Mouse (Mus musculus): ENCODE data around the gene Rexo1. TPM values are rescaled to one million over a fixed set of nuclear protein-coding genes. Genes with fewer than 3 reads are reported as not detected.

Rexo1 gene
- total RNA-seq, 2 experiments from 2014 or later, result 11.2 to 11.6 TPM

DNA sequence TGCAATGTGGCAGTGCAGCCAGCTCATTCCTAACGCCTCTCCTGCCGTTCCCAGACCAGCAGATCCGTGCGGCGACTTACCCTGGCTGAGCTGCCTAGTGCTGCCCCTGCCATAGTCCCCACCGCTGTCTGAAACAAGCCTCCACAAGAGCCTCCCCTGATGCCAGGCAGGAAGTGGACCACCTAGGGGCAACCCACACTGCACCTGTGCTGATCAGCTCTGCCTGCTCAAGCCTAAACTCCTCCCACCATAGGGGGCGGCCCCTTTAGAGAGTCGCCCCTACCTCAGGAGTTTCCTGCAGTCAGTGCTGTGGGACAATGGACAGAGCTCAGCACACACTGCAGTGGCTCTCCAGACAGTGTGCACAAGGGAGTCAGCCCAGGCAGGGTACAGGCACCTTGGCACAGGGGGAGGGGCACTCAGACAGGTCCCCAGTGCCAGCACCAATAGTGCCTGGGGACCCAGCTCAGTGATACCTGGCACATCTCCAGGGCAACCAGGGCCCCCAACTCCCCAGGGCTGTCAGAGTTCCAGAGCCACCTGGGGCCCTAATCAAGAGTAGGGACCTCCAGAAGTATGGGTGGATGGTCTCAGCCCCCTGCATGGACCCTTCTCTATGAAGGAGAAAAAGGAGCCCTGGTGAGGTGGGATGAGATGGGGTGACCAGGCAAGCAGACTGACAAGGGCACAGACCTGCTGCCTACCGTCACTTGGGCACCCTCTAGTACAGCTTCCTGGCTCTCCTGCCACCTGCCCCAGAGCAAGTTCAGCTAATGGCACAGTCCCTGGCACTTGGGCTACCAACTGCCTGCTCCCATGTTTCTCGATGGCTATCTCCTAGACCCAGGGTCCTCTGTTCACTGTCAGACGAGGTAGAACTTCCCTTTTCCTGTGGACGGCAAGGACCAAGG, 23.5 kb upstream of the Rexo1 start:
- no peak for DNase-seq

DNA sequence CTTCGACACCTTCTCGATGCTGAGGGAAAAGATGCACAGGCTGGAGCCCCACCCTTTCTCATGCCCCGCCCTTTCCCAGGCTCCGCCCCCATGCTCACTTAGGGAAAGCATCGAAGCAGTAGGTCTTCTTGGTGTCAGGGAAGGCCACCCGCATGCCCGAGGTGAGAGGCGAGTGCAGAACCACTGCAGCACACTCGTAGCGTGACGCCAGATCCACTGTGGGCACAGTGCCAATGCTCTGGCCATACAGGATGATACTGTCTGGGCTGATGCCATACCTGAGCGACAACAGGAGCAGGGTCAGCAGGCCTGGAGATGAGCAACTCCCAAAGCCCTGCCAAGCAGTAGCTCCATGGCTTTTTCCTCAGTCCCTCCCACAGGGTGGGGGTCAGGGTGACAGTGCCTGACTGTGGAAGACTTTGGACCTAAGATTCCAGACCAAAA, 22.7 kb upstream of the Rexo1 start:
- peak in 1 of 2 experiments; percentile 48 for DNase-seq

DNA sequence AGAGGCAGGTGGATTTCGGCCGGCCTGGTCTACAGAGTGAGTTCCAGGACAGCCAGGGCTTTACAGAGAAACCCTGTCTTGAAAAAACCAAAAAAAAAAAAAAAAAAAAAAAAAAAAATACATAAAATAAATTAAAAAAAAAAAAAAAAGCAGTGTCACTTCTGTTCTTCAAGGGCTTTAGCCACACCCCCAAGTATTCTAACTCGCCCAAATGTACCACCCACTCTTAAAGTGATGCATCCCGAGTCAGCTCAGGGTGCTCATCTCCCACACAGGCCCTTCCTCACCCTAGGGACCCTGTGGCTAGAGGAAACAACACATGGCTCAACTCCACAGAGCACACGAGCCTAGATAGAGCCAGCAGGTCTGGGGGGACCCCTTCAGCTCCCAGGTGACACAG, 21.7 kb upstream of the Rexo1 start:
- no peak for DNase-seq

DNA sequence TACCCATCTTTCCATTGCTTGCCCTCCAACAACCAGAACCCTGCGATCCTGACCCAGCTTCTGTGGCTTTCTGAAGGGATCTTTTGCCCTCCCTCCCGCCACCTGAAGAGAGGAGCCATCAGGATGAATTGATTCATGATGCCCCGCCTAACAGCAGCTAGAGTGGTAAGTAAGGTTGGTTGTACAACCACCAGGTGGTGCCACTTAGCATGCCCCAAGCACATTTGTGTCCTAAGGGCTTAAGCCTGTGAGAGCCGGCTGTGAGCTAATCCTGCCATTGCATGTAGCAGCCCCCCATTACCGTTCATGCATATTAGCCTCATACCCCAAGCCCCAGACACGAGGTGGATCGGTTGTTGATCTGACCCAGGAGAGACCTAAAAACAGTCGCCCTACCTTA, 17.6 kb upstream of the Rexo1 start:
- peak; percentile 65 to 68 for DNase-seq

DNA sequence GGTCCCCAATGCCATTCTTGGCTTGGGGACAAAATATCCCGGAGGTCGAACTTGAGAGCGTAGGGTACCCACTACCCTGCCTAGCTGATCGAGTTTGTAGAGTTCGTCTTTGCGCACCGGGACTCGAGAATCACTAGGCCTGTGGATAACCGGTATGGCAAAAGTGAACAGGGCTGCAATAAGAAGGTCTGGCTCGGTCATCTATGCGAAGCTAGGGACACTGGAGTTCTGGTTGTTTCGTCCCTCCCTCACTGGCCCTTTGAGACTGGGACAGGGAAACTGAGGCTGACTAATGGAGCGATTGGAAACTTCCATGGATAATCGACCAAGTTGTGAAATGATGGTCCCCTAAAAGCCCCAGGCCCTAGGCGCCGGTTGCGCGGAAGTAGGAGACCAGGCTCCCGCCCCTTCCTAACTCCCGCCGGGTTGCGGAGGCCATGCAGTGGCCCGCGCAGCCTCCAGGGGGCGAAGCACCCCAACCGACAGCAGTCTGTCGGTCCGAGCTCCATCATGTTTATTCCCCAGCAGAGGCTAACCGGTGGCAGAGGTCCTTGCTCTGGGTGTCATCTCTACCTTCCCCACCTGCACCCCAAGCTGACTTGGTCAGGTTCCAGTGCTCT, 16.9 kb upstream of the Rexo1 start:
- DNase-seq, result peak; percentile 87 to 88

DNA sequence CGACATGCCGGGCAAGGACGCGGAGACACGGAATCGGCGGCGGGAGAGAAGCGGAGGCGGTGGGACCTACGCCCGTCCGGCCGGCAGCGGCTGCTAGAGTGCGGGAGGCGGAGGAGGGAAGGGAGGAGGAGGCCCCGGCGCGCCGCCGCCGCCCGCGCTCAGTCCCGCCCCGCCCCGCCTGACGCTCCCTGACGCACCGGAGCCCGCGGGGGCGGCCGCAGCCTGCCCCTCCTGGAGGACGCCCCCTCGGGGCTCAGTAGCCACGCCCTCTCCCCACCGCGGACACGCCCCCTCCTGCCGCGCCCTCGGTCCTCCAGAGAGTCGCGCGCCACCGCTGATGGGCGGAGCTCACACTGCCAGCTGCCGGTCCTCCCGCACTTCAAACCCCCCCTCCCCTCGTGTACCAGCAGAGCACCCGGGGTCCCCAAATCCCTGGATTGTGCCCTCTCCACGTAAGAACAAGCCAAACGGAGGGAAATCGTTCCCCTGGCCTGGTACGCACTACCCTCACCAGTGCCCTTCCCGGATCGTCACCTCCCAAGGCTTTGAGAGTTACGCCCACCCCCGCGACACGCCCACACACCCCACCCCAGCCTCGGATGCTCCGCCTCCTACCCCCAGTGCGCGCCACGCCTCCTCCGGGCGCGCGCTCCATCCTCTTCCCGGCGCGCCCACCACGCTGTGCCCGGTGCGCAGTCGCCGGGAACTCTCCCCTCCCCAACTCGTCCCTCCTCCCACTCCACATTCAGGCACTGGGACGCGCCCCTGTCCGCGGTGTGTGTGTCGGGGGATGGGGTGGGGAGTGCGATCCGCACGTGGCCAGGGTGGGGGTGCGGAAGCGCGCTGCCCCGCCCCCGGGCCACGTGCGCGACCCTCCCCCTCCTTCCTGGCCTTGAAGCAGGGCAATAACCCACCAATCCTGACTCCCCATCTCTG, 16.1 kb upstream of the Rexo1 start, which contains the start of gene Klf16:
Gene Klf16 (minus strand): TSS at position 127 of the 936 bp plus-strand sequence.
- DNase-seq, result peak; percentile 98 to 99

DNA sequence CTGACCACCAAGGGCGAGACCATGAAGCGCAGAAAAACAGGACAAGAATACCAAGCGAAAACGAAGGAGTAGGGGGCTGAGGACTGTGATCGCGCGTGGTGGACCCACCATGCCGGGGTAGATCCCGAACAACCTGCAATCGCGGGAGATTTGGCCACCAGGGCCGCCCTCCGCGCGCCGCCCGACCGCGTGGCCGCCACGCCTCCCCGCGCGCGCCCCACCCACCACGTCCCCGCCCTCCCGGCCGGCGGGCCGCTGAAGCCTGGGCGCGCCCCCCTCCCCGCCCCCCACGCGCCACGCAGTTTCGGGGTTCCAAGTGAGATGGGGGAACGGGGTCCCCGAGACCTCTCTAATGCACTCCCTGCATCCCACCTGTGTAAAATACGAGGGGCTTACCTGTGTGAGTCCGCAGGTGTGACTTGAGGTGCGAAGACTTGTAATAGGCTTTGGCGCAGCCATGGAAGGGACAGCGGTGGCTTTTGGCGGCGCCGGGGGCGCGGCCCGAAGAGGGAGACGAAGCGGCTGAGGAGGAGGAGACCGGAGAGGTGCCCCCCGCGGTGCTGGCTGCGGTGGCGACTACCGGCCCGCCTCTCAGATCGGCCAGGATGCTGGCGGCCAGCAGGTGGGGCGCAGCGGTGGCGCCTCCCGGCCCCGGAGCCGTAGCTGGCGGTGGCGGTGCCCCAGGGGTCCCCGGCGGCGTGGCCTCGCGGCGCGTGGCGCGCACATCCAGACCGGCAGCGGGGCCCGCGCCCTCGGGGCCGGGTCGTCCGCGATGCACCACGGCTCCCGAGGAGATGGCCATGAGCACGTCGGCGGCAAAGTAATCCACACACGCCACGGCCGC, 15.2 kb upstream of the Rexo1 start:
- peak; percentile 55 to 61 for DNase-seq

DNA sequence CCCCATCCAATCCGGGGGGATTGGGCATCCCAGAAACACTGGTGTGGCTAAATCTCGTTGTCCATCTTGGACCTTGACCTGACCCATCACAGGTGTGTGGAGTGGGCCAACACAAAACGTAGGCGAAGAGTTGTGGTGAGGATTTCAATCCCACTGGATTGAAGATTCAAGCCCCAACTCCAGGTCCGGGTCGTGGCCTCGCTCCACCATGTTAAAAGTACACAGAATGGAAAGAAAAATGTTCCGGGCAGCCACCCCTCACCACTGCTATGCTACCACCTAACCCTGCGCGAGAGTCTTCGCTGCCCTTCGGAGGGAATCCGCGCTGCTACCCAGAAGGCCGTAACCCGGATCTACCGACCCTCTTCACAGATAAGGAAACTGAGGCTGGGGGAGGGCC, 14.6 kb upstream of the Rexo1 start:
- DNase-seq, result no peak

DNA sequence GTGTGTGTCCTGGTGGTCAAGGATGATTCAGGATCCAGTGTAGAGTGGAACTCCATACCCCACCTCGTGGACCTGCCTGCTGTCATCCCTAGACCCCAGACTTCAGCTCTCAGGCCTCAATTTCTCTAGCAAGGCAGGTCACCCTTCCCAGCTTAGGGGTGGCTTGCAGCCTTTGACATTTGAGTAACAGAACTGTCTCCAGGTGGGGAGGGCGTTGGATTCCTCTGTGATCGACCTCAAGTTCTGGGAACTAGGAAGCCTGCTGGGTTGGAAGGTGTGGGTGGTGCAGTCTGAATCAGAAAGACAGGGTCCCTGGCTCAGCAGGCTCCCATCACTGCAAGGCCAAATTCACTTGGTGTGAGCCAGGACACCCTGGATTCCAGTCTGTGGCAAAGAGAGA, 13.5 kb upstream of the Rexo1 start:
- DNase-seq, result no peak

DNA sequence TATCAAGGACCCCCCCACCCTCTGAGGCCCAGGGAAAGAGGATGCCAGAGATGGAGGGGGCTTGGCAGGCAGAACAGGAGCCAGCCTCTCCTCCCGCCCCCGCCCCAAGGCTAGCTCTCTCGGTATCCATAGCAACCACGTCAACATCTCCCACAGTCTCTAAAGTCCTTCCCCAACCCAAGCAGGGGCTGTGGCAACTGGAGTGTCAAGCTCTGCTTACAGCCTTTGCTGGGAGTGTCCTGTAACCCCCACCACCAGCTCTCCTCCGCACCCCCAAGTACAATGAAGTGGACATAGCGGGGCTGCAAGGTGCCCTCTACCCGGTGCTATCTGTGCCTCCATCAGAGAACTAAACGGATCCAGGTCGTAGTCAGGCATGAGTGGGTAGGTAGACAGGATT, 12.6 kb upstream of the Rexo1 start:
- DNase-seq, result no peak

DNA sequence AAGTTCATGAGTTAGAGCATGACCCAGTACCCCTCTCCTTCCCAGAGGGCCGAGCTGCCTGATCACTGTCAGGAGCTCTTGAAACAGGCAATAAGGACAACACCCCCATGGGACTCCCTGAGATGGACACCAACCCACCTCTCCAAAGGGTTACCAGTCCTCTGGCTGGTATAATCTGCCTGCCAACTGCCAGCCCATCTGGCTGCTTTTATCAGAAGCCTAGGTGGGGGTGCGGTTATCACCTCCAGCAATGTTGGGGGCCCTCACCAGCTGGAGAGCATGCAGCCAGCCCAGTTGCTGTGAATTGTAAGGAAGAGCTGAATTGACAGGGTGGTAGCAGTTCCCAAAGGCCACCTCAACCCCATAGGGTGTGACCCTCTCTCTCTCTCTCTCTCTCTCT, 11.1 kb upstream of the Rexo1 start:
- DNase-seq, result no peak

DNA sequence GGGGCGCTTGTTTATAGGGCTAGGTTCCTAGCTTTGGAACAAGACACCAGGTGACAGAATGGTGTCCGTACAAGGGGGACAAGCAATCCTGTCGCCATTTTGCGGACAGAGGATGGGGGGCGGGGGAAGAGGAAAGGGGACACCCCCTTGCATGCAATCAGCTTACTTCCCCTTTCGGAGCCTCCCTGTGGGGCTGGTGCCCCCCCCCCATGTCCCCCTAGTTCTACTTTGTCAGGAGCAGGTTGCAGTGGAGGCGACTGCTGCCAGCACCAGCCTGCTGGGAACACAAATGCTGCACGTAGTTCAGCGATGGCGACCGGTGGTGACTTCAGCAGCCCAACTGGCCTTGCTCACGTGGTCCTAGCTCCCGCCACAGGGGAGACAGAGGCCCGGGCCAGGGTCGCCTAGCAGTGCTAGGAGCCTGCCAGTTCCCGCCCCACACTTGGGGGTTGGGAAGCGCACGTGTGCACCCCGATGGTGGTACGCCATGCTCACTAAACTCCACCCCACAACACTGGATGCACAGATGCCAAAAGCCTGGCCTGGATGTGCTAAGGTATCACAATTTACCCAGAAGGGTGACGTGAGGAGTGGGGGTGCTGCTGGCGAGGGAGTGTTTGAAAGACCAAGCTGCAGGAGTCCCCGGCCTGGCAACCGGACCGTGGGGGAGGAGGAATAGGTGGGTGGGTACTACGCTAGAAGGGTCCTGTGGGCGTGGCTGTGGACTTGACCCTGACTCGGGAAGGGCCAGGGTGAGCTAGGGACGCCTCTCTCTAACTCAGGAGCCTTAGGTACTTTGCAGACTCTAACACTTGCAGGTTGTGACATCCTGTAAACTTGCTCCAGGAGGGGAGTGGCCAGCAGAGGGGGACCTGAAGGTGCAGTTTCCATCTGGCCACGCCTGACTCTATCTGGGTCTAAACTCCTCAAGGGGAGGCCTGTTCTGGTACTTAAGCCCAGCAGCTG, 9.8 kb upstream of the Rexo1 start:
- no peak for DNase-seq

DNA sequence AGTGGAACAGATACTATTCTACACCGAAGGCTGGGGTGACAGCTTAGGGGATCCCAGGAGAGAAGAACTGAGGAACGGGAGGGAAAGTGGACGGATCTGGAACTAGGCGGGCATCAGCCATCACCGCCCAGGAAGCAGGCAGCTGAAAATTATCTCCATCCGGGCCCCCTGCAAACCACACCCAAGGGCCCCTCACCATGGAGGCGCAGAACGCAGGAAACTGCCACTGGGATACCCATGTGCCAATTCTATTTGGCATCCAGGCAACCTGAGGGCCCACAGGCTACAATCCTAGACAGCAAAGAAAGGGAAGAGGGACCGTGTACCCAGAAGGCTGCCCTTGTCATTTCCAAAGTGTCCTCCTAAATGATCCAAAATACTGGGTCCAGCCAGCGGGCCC, 9.1 kb upstream of the Rexo1 start:
- DNase-seq, result no peak

DNA sequence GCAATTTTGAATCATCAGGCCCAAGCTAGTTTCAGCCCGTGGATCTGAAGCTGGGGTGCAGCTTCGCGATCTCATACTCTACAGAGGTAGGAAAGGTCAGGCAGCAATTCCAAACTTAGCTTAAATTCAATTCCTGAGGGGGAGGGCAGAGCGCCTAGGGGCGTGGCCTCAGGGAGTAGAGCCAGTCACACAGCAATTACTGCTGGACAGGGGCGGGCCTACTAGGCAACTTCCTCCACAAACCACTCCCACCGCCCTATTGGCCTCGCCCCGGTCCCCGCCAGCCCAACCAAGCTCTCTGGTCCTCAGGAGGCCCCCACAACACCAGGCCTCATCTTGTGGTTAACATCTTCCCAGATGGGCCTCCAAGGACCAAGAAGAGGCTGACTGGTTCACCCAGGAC, 8.3 kb upstream of the Rexo1 start:
- DNase-seq, result peak; percentile 55 to 75

DNA sequence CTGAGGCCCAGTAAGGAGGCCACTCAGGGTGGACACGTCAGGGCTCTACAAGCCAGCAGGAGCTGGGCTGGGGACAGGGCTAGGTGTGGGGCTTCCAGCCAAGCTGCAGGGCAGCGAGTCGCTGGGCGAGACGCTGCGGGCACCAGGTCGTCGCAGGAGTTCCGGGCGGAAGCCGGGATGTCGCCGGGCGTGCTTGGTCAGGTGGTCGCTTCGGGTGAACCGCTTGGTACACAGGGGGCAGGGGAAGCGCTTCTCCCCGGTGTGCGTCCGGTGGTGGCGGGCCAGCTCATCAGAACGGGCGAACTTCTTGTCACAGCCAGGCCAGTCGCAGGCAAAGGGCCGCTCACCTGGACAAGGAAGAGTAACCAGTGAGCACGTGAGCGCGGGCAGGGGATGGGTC, 7.5 kb upstream of the Rexo1 start:
- DNase-seq, result no peak

DNA sequence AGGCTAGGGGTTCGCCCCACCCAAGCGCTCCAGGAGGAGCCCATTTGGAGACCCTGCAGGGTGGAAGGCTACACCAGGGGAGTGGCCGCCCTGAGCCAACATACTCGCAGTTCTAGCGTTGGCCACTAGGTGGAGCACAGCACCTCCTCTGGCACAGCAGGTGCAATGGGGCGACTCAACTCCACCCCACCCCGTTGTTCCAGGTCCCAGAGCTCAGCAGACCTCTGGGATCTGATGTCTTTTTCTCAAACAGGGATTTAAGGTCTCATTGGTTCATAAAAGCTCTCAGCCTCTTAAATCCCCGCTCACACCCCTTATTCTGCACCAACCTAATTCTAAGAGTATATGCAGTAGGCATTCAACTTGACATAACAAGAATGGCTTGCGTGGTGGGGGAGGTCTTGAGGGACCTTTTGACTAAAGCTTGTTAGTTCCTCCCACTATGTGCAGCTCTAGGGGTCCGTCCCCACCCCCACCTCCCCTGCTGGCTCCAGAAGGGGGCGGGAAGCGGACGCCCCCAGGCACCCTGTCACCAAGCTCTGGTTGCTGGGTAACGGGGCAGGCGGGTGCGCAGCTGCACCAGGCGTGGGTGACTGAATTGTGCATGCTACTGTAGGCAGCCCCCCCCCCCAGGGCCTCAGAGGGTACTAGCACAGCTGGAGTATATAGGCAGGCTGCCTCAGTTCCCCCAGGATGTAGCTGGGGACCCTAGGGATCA, 5.2 kb upstream of the Rexo1 start:
- DNase-seq, result peak; percentile 80 to 93

DNA sequence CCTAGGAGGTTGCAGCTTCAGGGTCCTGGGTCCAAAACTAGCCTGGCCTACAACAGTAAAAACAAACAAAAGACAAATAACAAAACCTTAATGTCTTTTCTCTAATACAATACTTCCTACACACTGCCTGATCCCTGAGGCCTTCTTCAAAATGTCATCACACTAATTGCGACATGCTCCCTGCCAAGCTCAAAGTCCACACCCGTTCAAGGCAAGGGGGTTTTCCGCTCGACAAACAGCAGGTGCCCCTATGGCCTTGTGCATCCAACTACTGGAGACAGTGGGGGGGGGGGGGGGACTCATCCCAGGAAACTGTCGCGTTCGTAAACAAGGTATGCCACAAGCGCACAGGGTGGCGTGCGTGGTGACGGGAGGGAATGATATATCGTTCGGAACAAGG, 739 bp downstream of the Rexo1 start:
- no peak for DNase-seq

DNA sequence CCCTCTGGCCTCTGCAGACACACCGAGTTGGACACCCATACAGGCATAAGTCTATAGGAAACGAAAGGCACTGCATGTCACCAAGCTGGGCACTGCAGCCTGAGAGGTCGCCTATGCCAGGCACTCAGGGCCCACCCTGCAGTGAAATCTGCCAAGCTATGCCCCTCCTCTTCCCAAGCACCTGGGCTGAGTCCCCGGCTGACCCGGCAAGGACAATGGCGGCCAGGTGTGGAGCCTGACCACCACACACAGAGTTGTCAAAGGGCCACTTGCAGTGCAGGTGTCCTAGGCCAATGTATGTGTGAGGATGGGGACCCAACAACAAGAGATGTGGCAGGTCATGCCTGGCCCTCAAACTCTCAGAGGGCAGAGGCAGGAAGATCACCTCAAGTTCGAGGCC, 1.9 kb downstream of the Rexo1 start:
- DNase-seq, result no peak

DNA sequence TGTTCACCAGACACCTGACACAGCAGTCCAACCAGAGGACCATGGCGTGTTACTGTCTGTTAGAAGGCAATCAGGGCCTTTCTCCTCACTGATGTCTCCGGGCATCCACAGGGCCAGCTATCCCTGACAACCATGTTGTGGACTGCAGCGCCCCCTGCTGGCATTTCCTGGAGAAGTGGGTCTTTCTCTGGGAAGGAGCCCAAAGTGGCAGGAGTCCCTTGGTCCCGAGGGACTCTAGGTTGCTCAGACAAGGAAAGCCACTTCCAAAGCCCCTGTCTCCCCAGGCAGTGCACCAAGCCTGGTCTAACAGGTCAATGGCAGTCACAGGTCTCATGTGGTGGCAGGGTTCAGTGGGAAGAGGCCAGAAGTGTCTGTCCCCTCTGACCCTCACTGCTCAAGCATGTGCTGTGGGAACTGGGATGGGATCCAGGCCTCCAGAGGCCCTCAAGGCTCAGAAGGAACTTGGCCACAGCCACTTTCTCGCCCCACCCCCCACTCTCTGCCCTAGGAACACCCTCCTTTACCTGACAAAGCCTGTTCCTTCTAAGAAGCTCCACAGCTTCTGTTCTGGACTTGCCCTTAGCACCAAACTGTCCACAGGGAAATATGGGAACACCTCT, 3.9 kb downstream of the Rexo1 start:
- DNase-seq, result peak; percentile 67 to 88
